In genomic region chr7:109613051-109613450, GRCm38 (mm10) we compare ENCODE assay signal across 9 mouse cellular contexts.
DNase-seq lines count a peak whose midpoint lies in the region; ATAC-seq and TF ChIP-seq lines count a peak whose summit lies in the region.
"Had no signal": no experiment of that assay in that cellular context is flagged by ENCODE, and none has a peak within 500 bp of the region (broad histone marks: within the 10 kb centered on the region; RNA-seq: fewer than 3 reads in every experiment).

No protein-coding gene starts in this region.

- DNase-seq in liver, embryonic 13.5 days = no peak
- no peak for DNase-seq in liver, embryonic 11.5 days (ENCODE audit: low spot score)
- no peak for DNase-seq in right cerebral cortex, adult 18-20 months
- DNase-seq: adrenal gland, postnatal 10 days; thymus, postnatal 4 days had no signal

- no peak overlapping the region for H3K4me3 ChIP-seq in liver, embryonic 13.5 days (replicated peaks)
- H3K4me3 ChIP-seq in liver, embryonic 11.5 days (ENCODE audit: low read depth, low read length) = no peak overlapping the region
- H3K4me3 ChIP-seq in embryonic facial prominence, embryonic 13.5 days = no peak overlapping the region
- no peak overlapping the region for H3K4me3 ChIP-seq in hindbrain, embryonic 13.5 days
- no peak overlapping the region for H3K4me3 ChIP-seq in olfactory bulb, adult 2 months (ENCODE audit: insufficient read depth, low read depth, low read length)

- no peaks in the 10 kb centered on the region for H3K36me3 ChIP-seq in liver, embryonic 13.5 days
- no peaks in the 10 kb centered on the region for H3K36me3 ChIP-seq in liver, embryonic 11.5 days (ENCODE audit: control insufficient read depth, insufficient read depth, low read length)
- H3K36me3 ChIP-seq in embryonic facial prominence, embryonic 13.5 days = no peaks in the 10 kb centered on the region
- H3K36me3 ChIP-seq in hindbrain, embryonic 13.5 days = no peaks in the 10 kb centered on the region

- ATAC-seq in liver, embryonic 13.5 days (ENCODE audit: low read depth) = no peak
- no peak for ATAC-seq in liver, embryonic 11.5 days (replicated peaks; ENCODE audit: low FRiP score)
- ATAC-seq in embryonic facial prominence, embryonic 13.5 days (ENCODE audit: insufficient number of reproducible peaks, insufficient read depth, low FRiP score, low TSS enrichment, low read depth) = no peak
- no peak for ATAC-seq in hindbrain, embryonic 13.5 days (ENCODE audit: low FRiP score)
- no peak for ATAC-seq in granulocyte monocyte progenitor cell, adult 5-6 weeks (replicated peaks; ENCODE audit: poor library complexity, severe bottlenecking)

- H3K27ac ChIP-seq in liver, embryonic 13.5 days = peak overlapping the region; percentile 35; the same call in 1 of the 2 replicates
- no peak overlapping the region for H3K27ac ChIP-seq in liver, embryonic 11.5 days (ENCODE audit: low read depth, low read length)
- peak overlapping the region; percentile 66 for H3K27ac ChIP-seq in embryonic facial prominence, embryonic 13.5 days
- peak overlapping the region; percentile 80 for H3K27ac ChIP-seq in hindbrain, embryonic 13.5 days
- peak overlapping the region; percentile 76 for H3K27ac ChIP-seq in olfactory bulb, adult 2 months (ENCODE audit: insufficient read depth, low read depth, low read length)

- WGBS in liver, embryonic 13.5 days (ENCODE audit: insufficient replicate concordance) = 84% methylated on average over 2 of the region's 3 CpGs
- 74% methylated on average over 3 of the region's 3 CpGs for WGBS in liver, embryonic 11.5 days
- WGBS in embryonic facial prominence, embryonic 13.5 days = 79% methylated on average over 3 of the region's 3 CpGs
- WGBS in hindbrain, embryonic 13.5 days = 76% methylated on average over 2 of the region's 3 CpGs
- WGBS in olfactory bulb, adult 2 months = 80% methylated on average over 3 of the region's 3 CpGs

- H3K9me3 ChIP-seq in liver, embryonic 13.5 days (replicated peaks) = no peaks in the 10 kb centered on the region
- no peaks in the 10 kb centered on the region for H3K9me3 ChIP-seq in liver, embryonic 11.5 days (ENCODE audit: control insufficient read depth, low read length)
- no peaks in the 10 kb centered on the region for H3K9me3 ChIP-seq in embryonic facial prominence, embryonic 13.5 days
- no peaks in the 10 kb centered on the region for H3K9me3 ChIP-seq in hindbrain, embryonic 13.5 days

- no peak for TF ChIP-seq POLR2A in olfactory bulb, adult 2 months (IDR thresholded peaks at IDR 0.05; ENCODE audit: insufficient read depth, low read depth, low read length)

- no peak overlapping the region for H3K9ac ChIP-seq in liver, embryonic 13.5 days
- H3K9ac ChIP-seq in liver, embryonic 11.5 days (ENCODE audit: low read depth, low read length) = no peak overlapping the region
- H3K9ac ChIP-seq in embryonic facial prominence, embryonic 13.5 days = no peak overlapping the region
- H3K9ac ChIP-seq in hindbrain, embryonic 13.5 days = no peak overlapping the region

- no peak for TF ChIP-seq CTCF in olfactory bulb, adult 2 months (IDR thresholded peaks at IDR 0.05; ENCODE audit: insufficient read depth, low read depth, low read length)

- no peak overlapping the region for H3K4me2 ChIP-seq in liver, embryonic 13.5 days
- H3K4me2 ChIP-seq in liver, embryonic 11.5 days = no peak overlapping the region
- no peak overlapping the region for H3K4me2 ChIP-seq in embryonic facial prominence, embryonic 13.5 days
- no peak overlapping the region for H3K4me2 ChIP-seq in hindbrain, embryonic 13.5 days

- H3K27me3 ChIP-seq in liver, embryonic 13.5 days = no peaks in the 10 kb centered on the region
- H3K27me3 ChIP-seq in liver, embryonic 11.5 days (replicated peaks; ENCODE audit: control insufficient read depth, insufficient read depth, low read length) = no peaks in the 10 kb centered on the region
- H3K27me3 ChIP-seq in embryonic facial prominence, embryonic 13.5 days = no peaks in the 10 kb centered on the region
- no peaks in the 10 kb centered on the region for H3K27me3 ChIP-seq in hindbrain, embryonic 13.5 days

- peaks cover 78% of the 10 kb centered on the region for H3K4me1 ChIP-seq in liver, embryonic 13.5 days (replicated peaks)
- peaks cover 36% of the 10 kb centered on the region for H3K4me1 ChIP-seq in liver, embryonic 11.5 days (replicated peaks; ENCODE audit: control insufficient read depth, insufficient read depth, low read length)
- H3K4me1 ChIP-seq in embryonic facial prominence, embryonic 13.5 days = peaks cover 69% of the 10 kb centered on the region
- peaks cover 59% of the 10 kb centered on the region for H3K4me1 ChIP-seq in hindbrain, embryonic 13.5 days (replicated peaks)
- H3K4me1 ChIP-seq in olfactory bulb, adult 2 months (ENCODE audit: control insufficient read depth, insufficient read depth, low read length) = peaks cover 23% of the 10 kb centered on the region
